Mouse (Mus musculus): ENCODE data around the gene Krtap5-2. TPM values are rescaled to one million over a fixed set of nuclear protein-coding genes. Genes with fewer than 3 reads are reported as not detected.
"Not testable (repeated sequence)": the region's sequence is repeated elsewhere in the genome, so short reads cannot be mapped to it uniquely, and the experiment has no call there.

Gene Krtap5-2
- polyA plus RNA-seq (2012; rRNA removed): not detected in 2 replicates
- not detected in 2 replicates for polyA plus RNA-seq (2014; fragmentation: Nextera tagmentation; extraction: Ambion mirVana)

GRCm38 (mm10) chr7:142175905-142176304, at the start of gene Krtap5-2:
TSS of gene Krtap5-2 (minus strand) at chr7:142176005.
- not testable (repeated sequence) for H3K4me2 ChIP-seq (replicated peaks; ENCODE audit: low read depth, low read length, severe bottlenecking); H3K36me3 ChIP-seq (ENCODE audit: control insufficient read depth, insufficient read depth, low read length); H3K27me3 ChIP-seq (ENCODE audit: control insufficient read depth, insufficient read depth, low read length); DNase-seq (ENCODE audit: low spot score); H3K9ac ChIP-seq (ENCODE audit: low read depth, low read length, severe bottlenecking); ATAC-seq (ENCODE audit: low FRiP score, low read depth); H3K27ac ChIP-seq (replicated peaks; ENCODE audit: low read depth, low read length); H3K4me3 ChIP-seq (replicated peaks; ENCODE audit: low read length); H3K4me1 ChIP-seq (ENCODE audit: control insufficient read depth, insufficient read depth, low read length); H3K9me3 ChIP-seq (ENCODE audit: control insufficient read depth, low read length)

GRCm38 (mm10) chr7:142224518-142224917, 48.7 kb upstream of the Krtap5-2 start:
- no peak for ATAC-seq (ENCODE audit: low FRiP score, low read depth)
- Histone ChIP-seq H3K9me3 (ENCODE audit: control insufficient read depth, low read length) (no peaks in the 10 kb centered on the region), H3K27ac (replicated peaks; ENCODE audit: low read depth, low read length) (no peak overlapping the region), H3K4me2 (replicated peaks; ENCODE audit: low read depth, low read length, severe bottlenecking) (no peak overlapping the region), H3K4me1 (ENCODE audit: control insufficient read depth, insufficient read depth, low read length) (no peaks in the 10 kb centered on the region), H3K4me3 (replicated peaks; ENCODE audit: low read length) (no peak overlapping the region), H3K36me3 (ENCODE audit: control insufficient read depth, insufficient read depth, low read length) (no peaks in the 10 kb centered on the region), H3K9ac (ENCODE audit: low read depth, low read length, severe bottlenecking) (no peak overlapping the region), H3K27me3 (ENCODE audit: control insufficient read depth, insufficient read depth, low read length) (no peaks in the 10 kb centered on the region)
- DNase-seq (ENCODE audit: low spot score): no peak
- WGBS: 35% methylated on average over 2 of the region's 2 CpGs
- TF ChIP-seq POLR2A (IDR thresholded peaks at IDR 0.05; ENCODE audit: borderline replicate concordance, extremely low read depth, insufficient read depth, insufficient read length): no peak

GRCm38 (mm10) chr7:142212136-142212535, 36.3 kb upstream of the Krtap5-2 start:
- ATAC-seq (ENCODE audit: low FRiP score, low read depth); H3K4me2 ChIP-seq (replicated peaks; ENCODE audit: low read depth, low read length, severe bottlenecking); H3K4me3 ChIP-seq (replicated peaks; ENCODE audit: low read length); H3K4me1 ChIP-seq (ENCODE audit: control insufficient read depth, insufficient read depth, low read length); DNase-seq (ENCODE audit: low spot score); H3K36me3 ChIP-seq (ENCODE audit: control insufficient read depth, insufficient read depth, low read length); H3K9me3 ChIP-seq (ENCODE audit: control insufficient read depth, low read length); H3K27ac ChIP-seq (replicated peaks; ENCODE audit: low read depth, low read length); H3K27me3 ChIP-seq (ENCODE audit: control insufficient read depth, insufficient read depth, low read length); H3K9ac ChIP-seq (ENCODE audit: low read depth, low read length, severe bottlenecking): not testable (repeated sequence)
- WGBS: 50% methylated on average over 1 of the region's 1 CpGs

GRCm38 (mm10) chr7:142211559-142211958, 35.8 kb upstream of the Krtap5-2 start, which contains the start of gene Gm7579:
TSS of gene Gm7579 (plus strand) at chr7:142211859.
- 73% methylated on average over 1 of the region's 1 CpGs for WGBS
- no peak within 1 kb of the TSS for H3K4me3 ChIP-seq (replicated peaks; ENCODE audit: low read length)
- ATAC-seq (ENCODE audit: low FRiP score, low read depth) (no peak), DNase-seq (ENCODE audit: low spot score) (no peak)
- no peaks in the 10 kb centered on the region for H3K36me3 ChIP-seq (ENCODE audit: control insufficient read depth, insufficient read depth, low read length)
- no peaks in the 10 kb centered on the region for H3K27me3 ChIP-seq (ENCODE audit: control insufficient read depth, insufficient read depth, low read length)
- no peak within 1 kb of the TSS for H3K9ac ChIP-seq (ENCODE audit: low read depth, low read length, severe bottlenecking)
- H3K4me1 ChIP-seq (ENCODE audit: control insufficient read depth, insufficient read depth, low read length): no peaks in the 10 kb centered on the region
- H3K4me2 ChIP-seq (replicated peaks; ENCODE audit: low read depth, low read length, severe bottlenecking): no peak within 1 kb of the TSS
- no peak for TF ChIP-seq POLR2A (IDR thresholded peaks at IDR 0.05; ENCODE audit: borderline replicate concordance, extremely low read depth, insufficient read depth, insufficient read length)
- H3K27ac ChIP-seq (replicated peaks; ENCODE audit: low read depth, low read length): no peak within 1 kb of the TSS
- no peaks in the 10 kb centered on the region for H3K9me3 ChIP-seq (ENCODE audit: control insufficient read depth, low read length)

GRCm38 (mm10) chr7:142206891-142207290, 31.1 kb upstream of the Krtap5-2 start:
- not testable (repeated sequence) for ATAC-seq (ENCODE audit: low FRiP score, low read depth); H3K36me3 ChIP-seq (ENCODE audit: control insufficient read depth, insufficient read depth, low read length); H3K27ac ChIP-seq (replicated peaks; ENCODE audit: low read depth, low read length); H3K4me1 ChIP-seq (ENCODE audit: control insufficient read depth, insufficient read depth, low read length); H3K9me3 ChIP-seq (ENCODE audit: control insufficient read depth, low read length); H3K4me3 ChIP-seq (replicated peaks; ENCODE audit: low read length); H3K9ac ChIP-seq (ENCODE audit: low read depth, low read length, severe bottlenecking); H3K4me2 ChIP-seq (replicated peaks; ENCODE audit: low read depth, low read length, severe bottlenecking); DNase-seq (ENCODE audit: low spot score); H3K27me3 ChIP-seq (ENCODE audit: control insufficient read depth, insufficient read depth, low read length)
- WGBS: 78% methylated on average over 5 of the region's 5 CpGs

GRCm38 (mm10) chr7:142205488-142205887, 29.7 kb upstream of the Krtap5-2 start:
- Histone ChIP-seq H3K9ac (ENCODE audit: low read depth, low read length, severe bottlenecking) (no peak overlapping the region), H3K4me3 (replicated peaks; ENCODE audit: low read length) (no peak overlapping the region), H3K27ac (replicated peaks; ENCODE audit: low read depth, low read length) (no peak overlapping the region), H3K9me3 (ENCODE audit: control insufficient read depth, low read length) (no peaks in the 10 kb centered on the region), H3K4me2 (replicated peaks; ENCODE audit: low read depth, low read length, severe bottlenecking) (no peak overlapping the region), H3K4me1 (ENCODE audit: control insufficient read depth, insufficient read depth, low read length) (no peaks in the 10 kb centered on the region), H3K36me3 (ENCODE audit: control insufficient read depth, insufficient read depth, low read length) (no peaks in the 10 kb centered on the region), H3K27me3 (ENCODE audit: control insufficient read depth, insufficient read depth, low read length) (no peaks in the 10 kb centered on the region; the same call in 1 of the 2 replicates)
- no peak for ATAC-seq (ENCODE audit: low FRiP score, low read depth)
- TF ChIP-seq POLR2A (IDR thresholded peaks at IDR 0.05; ENCODE audit: borderline replicate concordance, extremely low read depth, insufficient read depth, insufficient read length): no peak
- no peak for DNase-seq (ENCODE audit: low spot score)
